Mouse (Mus musculus) ES-E14 (cell line): Measurements from ENCODE around the gene Ext2.

Experiments used
- CHD2 ChIP-seq: IDR thresholded peaks from 2 replicates; pipeline ENCODE4 v1.6.1; 2014; ENCODE audit warnings: mild to moderate bottlenecking, low read depth, low read length, inconsistent platforms
- ZC3H11A ChIP-seq: IDR thresholded peaks from 2 replicates; pipeline ENCODE4 v1.6.1; 2012; ENCODE audit warnings: low read depth, mild to moderate bottlenecking, inconsistent platforms, low read length, borderline replicate concordance
- ZNF384 ChIP-seq: IDR thresholded peaks from 2 replicates; pipeline ENCODE4 v1.6.1; 2012; ENCODE audit warnings: low read depth, low read length, inconsistent platforms

GRCm38 (mm10) chr2:93760389-93760788, 62.0 kb downstream of the Ext2 start:
- TF ChIP-seq ZNF384 (no peak), CHD2 (no peak), ZC3H11A (no peak)
